Mouse (Mus musculus) mammary gland, adult 2 months (tissue): ENCODE measurements around the gene Gm20918. TPM values are rescaled to one million over a fixed set of nuclear protein-coding genes. Genes with fewer than 3 reads are reported as not detected.

Experiments
- polyA plus RNA-seq: library from polyadenylated mRNA; depleted of rRNA; stranded (reverse); fragments of >200 nt; gene quantifications from 2 replicates; pipeline ENCODE4 v1.2.3, GENCODE M21; 2012; ENCODE audit warnings: low replicate concordance; rRNA removed

Gene Gm20918
- not detected in 2 replicates for polyA plus RNA-seq

GRCm38 (mm10) chrY:5043637-5044036 is at the start of gene Gm20918:
Gene Gm20918, plus strand, starts transcription at chrY:5043937.

Other genes starting within 250 kb of the Gm20918 start
- gene Gm21820, start 205.5 kb downstream of the Gm20918 start, polyA plus RNA-seq = not detected in 2 replicates